Comparison of ENCODE assay signal across 12 mouse cellular contexts in genomic region chr6:143320426-143320825, GRCm38 (mm10).
DNase-seq lines count a peak whose midpoint lies in the region; ATAC-seq and TF ChIP-seq lines count a peak whose summit lies in the region.
"Had no signal": no experiment of that assay in that cellular context is flagged by ENCODE, and none has a peak within 500 bp of the region (broad histone marks: within the 10 kb centered on the region; RNA-seq: fewer than 3 reads in every experiment).

No protein-coding gene starts in this region.

- 27% methylated on average over 7 of the region's 7 CpGs for WGBS in cerebellum, adult 2 months

- ATAC-seq in cerebellum, adult (ENCODE audit: insufficient number of reproducible peaks, low FRiP score, low TSS enrichment) = no peak
- 0 out of 2 replicates have a peak, but pooled peaks have one; percentile 35 for ATAC-seq in megakaryocyte, adult 5-6 weeks (ENCODE audit: poor library complexity, severe bottlenecking)

- TF ChIP-seq POLR2A in cerebellum, adult 2 months (IDR thresholded peaks at IDR 0.05; ENCODE audit: borderline replicate concordance, insufficient read depth, low read length) = no peak

- no peaks in the 10 kb centered on the region for H3K4me1 ChIP-seq in cerebellum, adult 2 months (ENCODE audit: control insufficient read depth, insufficient read depth, low read length)

- no peaks in the 10 kb centered on the region for H3K27me3 ChIP-seq in cerebellum, adult 2 months (ENCODE audit: control insufficient read depth, insufficient read depth, low read length)

- H3K27ac ChIP-seq in cerebellum, adult 2 months (ENCODE audit: insufficient read depth, low read length) = no peak overlapping the region
- H3K27ac ChIP-seq in layer of hippocampus, adult 2 months = no peak overlapping the region

- DNase-seq in cerebellum, adult 2 months = no peak
- DNase-seq in layer of hippocampus, adult 2 months (ENCODE audit: low spot score in 2 of 2) = peak in 1 of 2 experiments; percentile 38
- no peak for DNase-seq in layer of hippocampus, postnatal 25 days (ENCODE audit: extremely low spot score in 1 of 2, low spot score in 1 of 2)
- peak; percentile 78 for DNase-seq in NIH3T3 (ENCODE audit: low read depth)
- DNase-seq in testis, postnatal 14 days (ENCODE audit: low spot score) = no peak
- no peak for DNase-seq in cerebellum, postnatal 36 days
- DNase-seq: B cell, adult 2 months; heart, adult 18-20 months; spleen, adult 18-20 months had no signal

- no peak overlapping the region for H3K4me3 ChIP-seq in cerebellum, adult 2 months (replicated peaks; ENCODE audit: insufficient read depth, low read depth, low read length)
- peak overlapping the region; percentile 35 for H3K4me3 ChIP-seq in layer of hippocampus, adult 2 months
- H3K4me3 ChIP-seq: limb, embryonic 13.5 days had no signal

- peak; percentile 43 for TF ChIP-seq CTCF in cerebellum, adult 2 months (IDR thresholded peaks at IDR 0.05; ENCODE audit: borderline replicate concordance, insufficient read depth, low read depth, low read length)
- TF ChIP-seq CTCF in layer of hippocampus, adult 2 months (conservative IDR thresholded peaks at IDR 0.05) = peak; percentile 85
